Mouse (Mus musculus) C2C12 (cell line): ENCODE measurements around the gene Mrpl22. TPM values are rescaled to one million over a fixed set of nuclear protein-coding genes. Genes with fewer than 3 reads are reported as not detected.
"Not testable (repeated sequence)": the region's sequence is repeated elsewhere in the genome, so short reads cannot be mapped to it uniquely, and the experiment has no call there.

Experiments used
- H3K27me3 ChIP-seq: one replicate; pipeline ENCODE4 v1.6.1; 2011; ENCODE audit not compliant: control insufficient read depth, insufficient read depth, insufficient read length
- H3K36me3 ChIP-seq: one replicate; pipeline ENCODE4 v1.6.1; 2011; ENCODE audit not compliant: control insufficient read depth, insufficient read depth
- H3K4me3 ChIP-seq: one replicate; pipeline ENCODE4 v1.5.1; 2011; ENCODE audit warnings: mild to moderate bottlenecking, control low read depth; ENCODE audit not compliant: poor library complexity, insufficient read depth, severe bottlenecking
- H3K79me2 ChIP-seq: one replicate; pipeline ENCODE4 v1.6.1; 2011; ENCODE audit not compliant: control insufficient read depth, insufficient read depth
- H3K79me3 ChIP-seq: one replicate; pipeline ENCODE4 v1.6.1; 2011; ENCODE audit warnings: low read depth, control low read depth
- H3ac ChIP-seq: one replicate; pipeline ENCODE3; 2011; ENCODE audit warnings: low read depth; ENCODE audit not compliant: control insufficient read depth, insufficient read length
- CEBPB ChIP-seq: IDR thresholded peaks from one replicate; pipeline ENCODE4 v1.6.1; 2011; ENCODE audit warnings: low read depth, mild to moderate bottlenecking, control low read depth, moderate library complexity
- CTCF ChIP-seq: IDR thresholded peaks from one replicate; pipeline ENCODE4 v1.5.1; 2011; ENCODE audit not compliant: control insufficient read depth, insufficient read depth, insufficient read length
- FOSL1 ChIP-seq: IDR thresholded peaks from one replicate; pipeline ENCODE4 v1.8.0; 2011; ENCODE audit warnings: mild to moderate bottlenecking, low read length; ENCODE audit not compliant: poor library complexity, insufficient read depth, severe bottlenecking
- MAX ChIP-seq: IDR thresholded peaks from one replicate; pipeline ENCODE4 v1.6.1; 2011; ENCODE audit warnings: mild to moderate bottlenecking, control low read depth
- MYOD1 ChIP-seq: IDR thresholded peaks from one replicate; pipeline ENCODE4 v1.6.1; 2011; ENCODE audit warnings: low read depth; ENCODE audit not compliant: control insufficient read depth, insufficient read length
- MYOG ChIP-seq: IDR thresholded peaks from one replicate; pipeline ENCODE4 v1.6.1; 2011; ENCODE audit not compliant: control insufficient read depth, insufficient read length; ENCODE audit errors: extremely low read depth
- USF1 ChIP-seq: IDR thresholded peaks from one replicate; pipeline ENCODE4 v1.6.1; 2011; ENCODE audit warnings: low read depth, mild to moderate bottlenecking, control low read depth, moderate library complexity
- polyA plus RNA-seq: library from polyadenylated mRNA; unstranded; fragments of >200 nt; fragmentation: generic; extraction: Trizol; gene quantifications from one replicate; pipeline ENCODE4 v1.2.1, GENCODE M21; 2012; ENCODE audit warnings: missing spikeins

The Mrpl22 gene
- polyA plus RNA-seq, 1 experiment: 106 TPM

DNA sequence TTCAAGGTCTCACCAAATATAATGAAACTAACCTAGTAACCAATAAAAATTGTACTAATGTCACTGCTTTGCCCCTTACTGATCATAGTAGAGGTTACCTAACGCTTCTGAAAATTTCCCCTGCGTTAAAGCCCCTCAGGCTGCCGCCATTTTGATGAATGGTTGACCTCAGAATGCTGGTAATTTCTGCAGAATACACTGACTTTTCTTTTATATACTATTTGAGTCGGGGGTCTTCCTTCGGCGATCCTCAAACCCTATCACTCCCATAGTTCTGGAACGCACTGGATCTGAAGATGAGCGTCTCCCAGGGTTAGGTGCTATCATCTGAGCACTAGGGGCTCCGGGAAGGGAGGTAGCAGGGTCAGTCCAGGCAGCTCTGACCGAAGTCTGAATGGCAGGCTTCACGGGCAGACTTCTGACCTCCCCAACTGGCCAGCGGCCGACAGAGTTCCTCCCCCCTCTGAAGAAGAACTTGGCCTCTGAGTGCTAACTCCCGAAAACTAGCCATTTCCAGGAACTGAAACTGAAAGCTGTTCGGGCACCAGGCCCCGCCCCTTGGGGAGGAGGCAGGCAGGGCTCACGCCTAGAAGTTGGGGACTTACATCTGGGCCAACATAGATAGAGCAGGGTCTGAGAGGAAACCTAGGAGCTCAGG is 43.1 kb downstream of the Mrpl22 start:
- TF ChIP-seq MYOD1 (no peak), USF1 (no peak), CEBPB (no peak), FOSL1 (no peak), CTCF (no peak), MYOG (no peak), MAX (no peak)
- no peak overlapping the region for H3K4me3 ChIP-seq
- H3K36me3 ChIP-seq: no peaks in the 10 kb centered on the region
- H3K79me3 ChIP-seq: no peaks in the 10 kb centered on the region
- H3K79me2 ChIP-seq: no peaks in the 10 kb centered on the region
- H3K27me3 ChIP-seq: no peaks in the 10 kb centered on the region
- H3ac ChIP-seq: no peak overlapping the region

DNA sequence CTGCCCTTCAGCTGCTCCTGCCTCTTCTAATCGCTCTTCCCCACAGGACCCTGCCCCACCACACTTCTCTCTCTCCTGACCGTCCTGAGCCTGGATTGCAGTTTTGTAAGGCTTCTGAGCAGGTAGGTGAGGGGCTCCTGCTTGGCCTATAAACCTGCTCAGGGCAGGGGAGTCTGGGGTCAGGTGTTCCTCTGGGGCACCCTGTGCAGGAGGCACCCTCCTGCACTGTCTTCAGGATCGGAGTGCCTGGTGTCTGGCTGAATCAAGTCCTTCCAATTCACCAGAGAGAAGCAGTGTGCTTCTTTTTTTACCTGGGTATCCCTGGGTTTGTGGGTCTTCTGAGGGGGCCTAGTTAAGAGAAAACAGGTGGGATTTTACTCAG is 43.6 kb downstream of the Mrpl22 start:
- not testable (repeated sequence) for H3K36me3 ChIP-seq, H3K79me3 ChIP-seq, H3K27me3 ChIP-seq, H3K79me2 ChIP-seq, H3K4me3 ChIP-seq, H3ac ChIP-seq

DNA sequence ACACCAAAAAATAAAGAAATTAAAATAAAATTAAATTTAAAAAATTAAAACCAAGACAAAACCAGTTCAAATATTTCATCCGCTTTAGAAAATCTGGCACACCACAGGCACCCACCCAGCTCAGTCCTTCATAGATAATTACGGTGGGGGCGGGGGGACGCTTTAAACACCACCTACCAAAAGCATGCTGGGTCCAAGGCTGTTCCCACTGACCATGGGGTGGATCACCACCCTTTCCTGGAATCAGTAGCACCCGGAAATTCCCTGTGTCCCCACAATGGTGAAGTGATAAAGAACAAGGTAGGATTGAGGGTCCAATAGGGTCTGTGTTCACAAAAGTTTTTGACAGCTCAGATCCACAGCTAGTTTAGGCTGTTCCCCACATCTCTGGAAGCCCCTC is 44.4 kb downstream of the Mrpl22 start:
- H3K27me3 ChIP-seq: no peaks in the 10 kb centered on the region
- no peak overlapping the region for H3ac ChIP-seq
- TF ChIP-seq CTCF: no peak

GRCm38 (mm10) chr11:58216823-58217222 is 45.4 kb downstream of the Mrpl22 start:
- Histone ChIP-seq H3K36me3 (no peaks in the 10 kb centered on the region), H3K79me2 (no peaks in the 10 kb centered on the region), H3K4me3 (no peak overlapping the region), H3ac (no peak overlapping the region), H3K79me3 (no peaks in the 10 kb centered on the region), H3K27me3 (no peaks in the 10 kb centered on the region)
- no peak for TF ChIP-seq MAX

More for the DNA sequence above, 44.4 kb downstream of the Mrpl22 start:
- Histone ChIP-seq H3K79me2 (no peaks in the 10 kb centered on the region), H3K4me3 (no peak overlapping the region), H3K36me3 (no peaks in the 10 kb centered on the region), H3K79me3 (no peaks in the 10 kb centered on the region)

GRCm38 (mm10) chr11:58223751-58224150 is 52.3 kb downstream of the Mrpl22 start:
- TF ChIP-seq CTCF: no peak
- no peak for TF ChIP-seq MAX
- TF ChIP-seq CEBPB: no peak
- TF ChIP-seq FOSL1: no peak
- TF ChIP-seq MYOD1: peak; percentile 47
- TF ChIP-seq USF1: no peak
- TF ChIP-seq MYOG: no peak
- no peaks in the 10 kb centered on the region for H3K79me3 ChIP-seq
- no peaks in the 10 kb centered on the region for H3K79me2 ChIP-seq
- H3ac ChIP-seq: no peak overlapping the region
- no peak overlapping the region for H3K4me3 ChIP-seq
- H3K36me3 ChIP-seq: no peaks in the 10 kb centered on the region
- no peaks in the 10 kb centered on the region for H3K27me3 ChIP-seq

DNA sequence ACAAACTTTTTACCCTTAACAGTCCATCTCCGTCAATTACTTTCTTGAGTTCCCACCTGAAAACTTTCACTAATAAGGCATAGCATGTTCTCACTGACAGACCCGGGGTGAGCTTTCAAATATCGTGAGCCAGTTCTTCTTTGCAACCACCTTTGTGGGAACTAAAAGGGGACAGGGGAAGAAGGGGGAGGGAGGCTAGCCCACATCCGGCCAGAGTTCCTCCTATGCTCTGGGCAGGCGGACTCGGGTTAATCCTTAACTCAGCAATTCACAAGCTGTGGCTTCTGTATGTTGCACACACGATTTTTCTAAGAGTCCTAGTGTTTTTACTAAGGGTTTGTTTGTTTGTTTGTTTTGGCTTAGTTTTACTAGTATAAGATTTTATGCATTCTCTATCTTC is 52.9 kb downstream of the Mrpl22 start:
- Histone ChIP-seq H3K36me3 (no peaks in the 10 kb centered on the region), H3K4me3 (no peak overlapping the region), H3ac (no peak overlapping the region), H3K79me3 (no peaks in the 10 kb centered on the region), H3K27me3 (peaks cover 2% of the 10 kb centered on the region), H3K79me2 (no peaks in the 10 kb centered on the region)
- TF ChIP-seq CEBPB (no peak), USF1 (no peak), MAX (no peak), MYOD1 (no peak), CTCF (no peak), FOSL1 (no peak), MYOG (no peak)

DNA sequence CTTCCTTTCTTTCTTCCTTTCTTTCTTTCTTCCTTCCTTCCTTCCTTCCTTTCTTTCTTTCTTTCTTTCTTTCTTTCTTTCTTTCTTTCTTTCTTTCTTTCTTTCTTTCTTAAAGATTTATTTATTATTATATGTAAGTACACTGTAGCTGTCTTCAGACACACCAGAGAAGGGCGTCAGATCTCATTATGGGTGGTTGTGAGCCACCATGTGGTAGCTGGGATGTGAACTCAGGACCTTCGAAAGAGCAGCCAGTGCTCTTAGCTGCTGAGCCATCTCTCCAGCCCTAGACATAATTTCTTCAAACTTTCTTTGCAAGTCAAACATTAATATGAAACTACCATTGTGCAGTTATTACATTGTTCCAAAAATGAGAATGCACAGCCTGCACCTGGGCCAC is 53.4 kb downstream of the Mrpl22 start:
- H3K79me3 ChIP-seq, H3ac ChIP-seq, H3K36me3 ChIP-seq, H3K27me3 ChIP-seq, H3K4me3 ChIP-seq, H3K79me2 ChIP-seq: not testable (repeated sequence)
